Mouse (Mus musculus) neural tube, embryonic 12.5 days (tissue): Measurements from ENCODE around the gene Plxdc1. TPM values are rescaled to one million over a fixed set of nuclear protein-coding genes. Genes with fewer than 3 reads are reported as not detected.
A peak's percentile ranks its signal among the peaks of the same experiment; 100 is the strongest.

Experiments
- ATAC-seq: fragments of 200-750 bp; cut with Nextera tagmentation; 2 replicates; pipeline ENCODE4 v1.8.0; 2017; ENCODE audit warnings: low read depth, mild to moderate bottlenecking, moderate TSS enrichment, moderate library complexity; ENCODE audit not compliant: low FRiP score
- H3K27ac ChIP-seq: fragments of 300-500 bp; sonication (generic); 2 replicates; pipeline ENCODE4 v1.5.1; 2016
- H3K27me3 ChIP-seq: fragments of 300-500 bp; sonication (generic); replicated peaks from 2 replicates; pipeline ENCODE4 v1.6.1; 2016; ENCODE audit warnings: mild to moderate bottlenecking
- H3K36me3 ChIP-seq: fragments of 300-500 bp; sonication (generic); 2 replicates; pipeline ENCODE4 v1.6.1; 2016; ENCODE audit warnings: mild to moderate bottlenecking
- H3K4me1 ChIP-seq: fragments of 300-500 bp; sonication (generic); 2 replicates; pipeline ENCODE4 v1.6.1; 2016
- H3K4me2 ChIP-seq: fragments of 300-500 bp; sonication (generic); replicated peaks from 2 replicates; pipeline ENCODE4 v1.6.1; 2016; ENCODE audit warnings: mild to moderate bottlenecking
- H3K4me3 ChIP-seq: fragments of 300-500 bp; sonication (generic); 2 replicates; pipeline ENCODE4 v1.5.1; 2016
- H3K9ac ChIP-seq: fragments of 300-500 bp; sonication (generic); 2 replicates; pipeline ENCODE4 v1.6.1; 2016; ENCODE audit warnings: mild to moderate bottlenecking
- H3K9me3 ChIP-seq: fragments of 300-500 bp; sonication (generic); 2 replicates; pipeline ENCODE4 v1.6.1; 2016; ENCODE audit warnings: mild to moderate bottlenecking
- WGBS: fragments of 180-500 bp; shearing (Covaris S2); methylation state at CpG from one replicate; pipeline ENCODE4 v1.1.7; 2016; 5-methylcytosine and 5-hydroxymethylcytosine counted together
- polyA plus RNA-seq: library from polyadenylated mRNA; unstranded; fragments of >200 nt; fragmentation: Nextera tagmentation; extraction: Ambion mirVana; gene quantifications from 2 replicates; pipeline ENCODE4 v1.2.1, GENCODE M21; 2016

The Plxdc1 gene
- polyA plus RNA-seq, 1 experiment from 2014 or later = 0.24 TPM

DNA sequence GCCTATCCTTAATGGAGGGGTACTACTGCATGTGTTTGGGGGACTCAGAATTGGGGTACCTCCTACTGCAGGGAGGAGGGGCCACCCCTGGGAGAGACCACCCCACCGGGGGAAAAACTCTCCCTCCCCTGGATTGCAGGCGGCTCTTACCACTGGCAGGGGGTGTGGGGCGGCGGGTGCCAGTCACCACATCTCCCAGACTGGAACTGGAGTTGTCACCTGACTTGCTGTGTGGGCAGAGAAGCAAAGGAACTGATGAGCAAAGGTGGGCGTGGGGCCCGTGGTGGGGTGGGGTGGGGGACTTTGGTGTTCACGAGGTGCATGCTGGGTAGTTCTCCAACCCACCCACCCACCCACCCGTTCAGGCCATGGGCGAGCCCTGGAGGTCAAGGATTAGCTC is 25.5 kb upstream of the Plxdc1 start:
- Histone ChIP-seq H3K36me3 (peaks cover 83% of the 10 kb centered on the region), H3K4me3 (no peak overlapping the region)
- 76% methylated on average over 9 of the region's 9 CpGs for WGBS

DNA sequence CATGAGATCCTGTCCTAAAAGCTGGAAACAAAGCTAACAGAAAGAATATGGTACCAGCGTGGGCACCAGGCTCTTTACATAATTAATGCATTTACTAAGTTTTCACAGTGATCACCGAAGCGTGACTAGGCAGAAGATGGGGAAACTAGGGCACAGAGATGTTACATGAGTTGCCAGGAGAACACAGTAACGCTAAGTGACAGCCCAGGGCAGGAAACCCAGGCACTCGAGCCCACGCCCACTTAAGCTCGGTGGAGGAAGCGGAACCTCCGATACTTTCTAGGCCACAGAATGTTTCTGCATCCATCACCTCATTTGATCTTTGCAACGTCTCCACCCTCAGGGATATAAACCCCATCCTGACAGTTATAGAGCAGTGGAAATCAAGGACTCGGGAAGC is 21.8 kb upstream of the Plxdc1 start:
- ATAC-seq = no peak
- H3K9me3 ChIP-seq = no peaks in the 10 kb centered on the region
- no peak overlapping the region for H3K4me2 ChIP-seq
- no peak overlapping the region for H3K9ac ChIP-seq
- H3K27ac ChIP-seq = no peak overlapping the region
- 91% methylated on average over 11 of the region's 11 CpGs for WGBS
- peaks cover 82% of the 10 kb centered on the region for H3K36me3 ChIP-seq
- H3K4me1 ChIP-seq = peaks cover 7% of the 10 kb centered on the region; the same call in 1 of the 2 replicates
- H3K27me3 ChIP-seq = 0 out of 2 replicates have a peak, but pooled peaks cover 2% of the 10 kb centered on the region
- H3K4me3 ChIP-seq = no peak overlapping the region

More for the DNA sequence above, 25.5 kb upstream of the Plxdc1 start:
- H3K27ac ChIP-seq = no peak overlapping the region
- H3K4me1 ChIP-seq = no peaks in the 10 kb centered on the region
- no peak overlapping the region for H3K9ac ChIP-seq
- H3K27me3 ChIP-seq = no peaks in the 10 kb centered on the region
- no peaks in the 10 kb centered on the region for H3K9me3 ChIP-seq
- ATAC-seq = no peak
- H3K4me2 ChIP-seq = no peak overlapping the region

DNA sequence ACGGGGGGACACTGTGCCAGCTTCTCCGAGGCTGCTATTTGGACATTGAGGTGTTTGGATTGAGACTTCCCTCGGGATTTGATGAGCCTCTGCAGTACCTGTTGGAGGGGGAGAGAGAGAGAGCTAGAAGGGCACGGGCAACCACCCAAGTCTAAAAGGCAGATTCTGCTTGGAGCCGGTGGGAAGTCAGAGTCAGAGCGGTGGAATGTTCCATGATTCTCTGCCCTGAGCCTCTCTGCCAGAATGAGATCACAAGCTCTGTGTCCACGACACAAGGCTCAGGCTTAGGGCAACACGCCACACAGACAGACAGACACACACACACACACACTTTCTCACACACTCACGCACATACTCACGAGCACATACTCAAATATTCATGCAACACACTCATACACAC is 19.4 kb upstream of the Plxdc1 start:
- peaks cover 18% of the 10 kb centered on the region for H3K27me3 ChIP-seq
- WGBS = 85% methylated on average over 10 of the region's 10 CpGs
- no peak overlapping the region for H3K4me3 ChIP-seq
- no peak overlapping the region for H3K27ac ChIP-seq
- H3K4me2 ChIP-seq = no peak overlapping the region
- H3K36me3 ChIP-seq = peaks cover 66% of the 10 kb centered on the region
- ATAC-seq = no peak
- H3K9ac ChIP-seq = no peak overlapping the region
- peaks cover 22% of the 10 kb centered on the region for H3K4me1 ChIP-seq
- no peaks in the 10 kb centered on the region for H3K9me3 ChIP-seq

DNA sequence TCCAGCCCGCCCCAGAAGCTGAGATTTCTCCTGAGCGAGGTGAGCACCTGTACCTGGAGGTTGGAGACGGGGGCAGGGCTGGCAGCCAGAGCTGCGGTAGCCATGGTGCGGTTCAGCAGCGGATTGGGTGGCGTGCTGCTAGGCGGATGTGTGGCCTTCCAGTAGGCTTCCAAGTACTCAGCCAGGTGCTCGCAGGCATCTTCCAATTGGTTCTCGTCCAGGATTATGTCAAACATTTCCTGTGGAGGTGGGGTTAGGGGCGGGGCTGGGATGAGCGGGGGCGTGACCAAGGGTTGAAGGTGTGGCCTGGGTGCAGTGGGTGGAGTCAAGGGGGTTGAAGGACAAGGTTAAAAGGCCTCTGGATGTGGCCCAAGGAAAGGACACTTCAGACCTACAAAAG is 18.8 kb upstream of the Plxdc1 start:
- peaks cover 22% of the 10 kb centered on the region for H3K4me1 ChIP-seq
- no peaks in the 10 kb centered on the region for H3K9me3 ChIP-seq
- WGBS = 56% methylated on average over 13 of the region's 13 CpGs
- H3K27ac ChIP-seq = no peak overlapping the region
- no peak overlapping the region for H3K9ac ChIP-seq
- H3K27me3 ChIP-seq = peaks cover 18% of the 10 kb centered on the region
- no peak overlapping the region for H3K4me3 ChIP-seq
- no peak for ATAC-seq
- H3K36me3 ChIP-seq = peaks cover 60% of the 10 kb centered on the region
- no peak overlapping the region for H3K4me2 ChIP-seq

DNA sequence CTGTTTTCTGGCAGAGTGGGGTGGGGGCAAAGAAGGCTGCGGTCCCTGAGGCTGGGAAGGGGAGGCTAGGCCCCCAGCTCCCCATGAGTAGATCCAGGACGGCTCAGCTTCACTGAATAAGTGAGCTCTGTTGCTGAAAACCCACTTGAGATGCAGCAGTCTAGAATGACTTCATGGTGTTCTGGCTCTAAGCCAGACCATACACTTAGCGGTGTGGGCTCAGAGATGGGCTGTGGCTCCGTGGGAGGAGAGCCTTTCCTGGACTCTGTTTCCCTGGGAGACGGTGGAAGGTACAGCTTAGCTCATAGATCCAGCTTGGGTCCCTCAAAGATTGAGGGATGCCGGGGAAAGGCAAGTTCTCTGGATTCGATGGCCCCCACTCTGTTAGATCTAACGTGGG is 17.9 kb upstream of the Plxdc1 start:
- H3K9ac ChIP-seq = no peak overlapping the region
- H3K36me3 ChIP-seq = peaks cover 51% of the 10 kb centered on the region
- peaks cover 18% of the 10 kb centered on the region for H3K27me3 ChIP-seq
- H3K9me3 ChIP-seq = no peaks in the 10 kb centered on the region
- H3K27ac ChIP-seq = no peak overlapping the region
- 84% methylated on average over 8 of the region's 8 CpGs for WGBS
- no peak overlapping the region for H3K4me3 ChIP-seq
- peaks cover 22% of the 10 kb centered on the region for H3K4me1 ChIP-seq
- no peak for ATAC-seq
- H3K4me2 ChIP-seq = no peak overlapping the region

DNA sequence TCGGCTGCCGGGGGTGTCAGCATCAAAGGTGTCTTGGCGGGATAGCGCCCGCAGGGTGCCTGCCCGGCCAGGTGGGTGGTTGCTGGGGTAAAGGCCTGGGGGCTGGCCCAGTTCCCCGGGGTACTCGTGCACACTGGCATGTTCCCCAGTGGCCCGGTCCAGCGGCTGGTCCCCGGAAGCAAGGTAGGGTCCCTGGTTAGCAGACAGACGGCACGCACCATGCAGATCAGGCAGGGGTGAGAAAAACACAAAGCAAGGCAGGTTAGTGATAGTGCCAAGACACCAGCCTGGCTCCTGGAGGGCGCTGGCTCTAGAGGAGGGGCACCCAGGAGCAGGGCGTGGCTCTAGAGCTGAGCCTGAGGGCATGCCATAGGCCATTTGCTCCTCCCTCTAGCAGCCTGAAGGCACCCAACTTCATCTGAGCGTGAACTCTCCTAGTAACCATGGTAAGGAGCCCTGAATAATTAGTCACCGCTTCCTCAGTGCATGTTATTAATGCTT is 17.0 kb upstream of the Plxdc1 start:
- Histone ChIP-seq H3K27me3 (peaks cover 18% of the 10 kb centered on the region), H3K27ac (no peak overlapping the region), H3K36me3 (peaks cover 42% of the 10 kb centered on the region), H3K9me3 (no peaks in the 10 kb centered on the region), H3K4me3 (no peak overlapping the region), H3K4me1 (peaks cover 22% of the 10 kb centered on the region), H3K4me2 (peak overlapping the region; percentile 43), H3K9ac (0 out of 2 replicates have a peak overlapping the region, but pooled peaks have one; percentile 26)
- WGBS = 33% methylated on average over 17 of the region's 17 CpGs
- ATAC-seq = no peak

DNA sequence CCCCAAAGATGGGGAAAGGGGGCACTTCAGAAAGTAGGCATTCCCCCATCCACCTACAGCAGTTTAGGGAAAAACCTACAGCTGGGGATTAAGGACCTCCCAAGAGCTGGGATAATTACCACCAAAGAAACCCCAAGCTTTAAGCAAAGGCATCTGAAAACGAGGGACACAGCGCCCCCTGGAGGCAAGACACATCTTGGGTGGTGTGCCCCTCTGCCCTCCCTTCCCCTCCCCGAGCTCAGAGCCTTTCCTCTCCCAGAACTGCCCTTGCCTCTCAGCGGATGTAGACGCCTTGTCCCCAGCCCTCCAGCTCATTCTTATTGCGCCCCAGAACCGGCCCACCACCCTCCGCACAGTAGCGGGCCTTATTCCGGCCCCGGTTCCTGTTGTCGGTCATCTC is 16.4 kb upstream of the Plxdc1 start:
- Histone ChIP-seq H3K27ac (no peak overlapping the region), H3K4me3 (no peak overlapping the region; the same call in 1 of the 2 replicates), H3K36me3 (peaks cover 37% of the 10 kb centered on the region), H3K27me3 (peaks cover 18% of the 10 kb centered on the region), H3K9ac (no peak overlapping the region), H3K9me3 (no peaks in the 10 kb centered on the region), H3K4me2 (peak overlapping the region; percentile 43), H3K4me1 (peaks cover 22% of the 10 kb centered on the region)
- no peak for ATAC-seq
- WGBS = 6% methylated on average over 12 of the region's 12 CpGs

DNA sequence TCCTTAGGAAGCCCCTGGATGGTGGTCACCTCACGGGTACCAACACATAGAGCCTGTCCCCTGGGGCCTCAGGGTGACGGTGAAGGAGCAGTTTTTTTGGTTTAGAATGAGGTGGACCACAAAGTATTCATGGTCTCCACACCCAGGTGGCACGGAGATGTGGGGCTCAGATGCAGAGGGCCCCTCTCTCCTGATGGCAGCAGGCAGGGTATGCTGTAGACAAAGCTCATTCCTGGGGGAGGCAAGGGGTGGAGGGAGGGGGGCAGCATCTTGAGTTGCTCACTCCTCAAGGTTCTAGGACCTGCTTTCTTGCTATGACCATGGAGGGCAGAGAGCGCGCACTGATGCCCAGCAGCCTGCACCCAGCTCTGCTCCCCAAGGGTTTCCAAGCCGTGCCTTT is 15.7 kb upstream of the Plxdc1 start:
- Histone ChIP-seq H3K9me3 (no peaks in the 10 kb centered on the region), H3K27me3 (peaks cover 18% of the 10 kb centered on the region), H3K4me3 (no peak overlapping the region), H3K4me1 (peaks cover 22% of the 10 kb centered on the region), H3K9ac (no peak overlapping the region), H3K27ac (no peak overlapping the region), H3K36me3 (peaks cover 31% of the 10 kb centered on the region), H3K4me2 (no peak overlapping the region)
- 51% methylated on average over 6 of the region's 6 CpGs for WGBS
- no peak for ATAC-seq

DNA sequence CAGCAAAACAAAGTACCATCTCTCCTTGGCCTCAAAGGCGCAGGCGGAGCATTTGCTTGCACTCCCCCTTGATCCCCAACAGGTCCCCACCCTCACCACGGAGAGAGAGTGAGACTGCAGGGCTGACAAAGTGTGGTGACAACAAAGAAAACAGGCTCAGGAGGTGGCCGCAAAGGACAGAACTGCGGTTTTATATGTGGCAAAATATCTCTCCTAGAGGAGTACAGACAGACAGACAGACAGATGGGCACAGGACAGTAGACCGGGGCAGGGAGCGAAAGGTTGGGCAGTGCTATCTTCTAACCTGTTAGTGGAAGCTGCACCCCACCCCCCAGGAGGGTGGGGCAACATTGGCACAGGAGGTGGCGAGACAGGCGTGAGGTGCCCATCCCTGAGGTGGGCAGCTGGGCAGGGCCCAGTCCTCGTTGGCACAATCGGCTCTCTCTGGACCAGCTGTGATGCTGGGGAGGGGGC is 15.1 kb upstream of the Plxdc1 start:
- H3K36me3 ChIP-seq = peaks cover 28% of the 10 kb centered on the region
- H3K27me3 ChIP-seq = peaks cover 18% of the 10 kb centered on the region
- ATAC-seq = no peak
- H3K9ac ChIP-seq = no peak overlapping the region
- H3K4me3 ChIP-seq = no peak overlapping the region
- H3K4me1 ChIP-seq = peaks cover 22% of the 10 kb centered on the region
- 26% methylated on average over 11 of the region's 11 CpGs for WGBS
- H3K4me2 ChIP-seq = no peak overlapping the region
- H3K27ac ChIP-seq = no peak overlapping the region
- no peaks in the 10 kb centered on the region for H3K9me3 ChIP-seq

DNA sequence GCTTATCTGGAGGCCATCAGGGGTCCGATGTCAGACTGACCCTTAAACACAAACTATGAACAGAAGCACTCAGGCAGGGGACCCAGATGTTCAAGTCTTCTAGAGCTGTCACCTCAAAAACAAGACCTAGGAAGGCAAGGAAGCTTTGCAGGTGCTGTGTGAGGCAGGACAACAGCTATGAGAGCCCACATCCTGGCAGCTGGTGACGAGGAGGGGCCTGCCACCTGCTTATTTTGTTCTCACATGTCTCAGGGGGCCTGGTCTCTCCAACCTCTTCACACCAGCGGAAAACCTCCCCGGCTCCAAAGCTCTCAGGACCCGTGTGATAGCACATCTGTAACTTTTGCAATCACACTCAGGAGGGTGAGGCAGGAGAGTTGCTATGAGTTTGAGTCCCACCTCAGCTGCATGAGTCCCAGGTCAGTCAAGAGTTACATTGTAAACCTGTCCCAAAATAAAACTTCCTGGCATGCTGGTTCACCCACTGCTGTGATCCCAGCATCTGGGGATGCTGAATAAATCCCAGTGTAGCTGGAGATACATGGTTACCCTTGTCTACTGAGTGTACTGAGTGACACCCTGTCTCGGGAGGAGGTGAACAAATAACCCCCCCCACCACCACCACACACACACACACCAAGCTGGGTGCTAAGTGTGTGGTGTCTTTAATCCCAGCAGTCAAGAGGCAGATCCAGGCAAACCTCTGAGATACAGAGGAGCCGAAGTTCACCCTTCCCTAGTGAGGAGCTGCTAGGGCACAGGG is 14.3 kb upstream of the Plxdc1 start:
- Histone ChIP-seq H3K36me3 (peaks cover 23% of the 10 kb centered on the region), H3K9ac (no peak overlapping the region), H3K4me2 (no peak overlapping the region), H3K4me1 (peaks cover 27% of the 10 kb centered on the region), H3K9me3 (no peaks in the 10 kb centered on the region), H3K4me3 (no peak overlapping the region), H3K27me3 (peaks cover 18% of the 10 kb centered on the region), H3K27ac (no peak overlapping the region)
- ATAC-seq = no peak
- WGBS = 32% methylated on average over 7 of the region's 7 CpGs

DNA sequence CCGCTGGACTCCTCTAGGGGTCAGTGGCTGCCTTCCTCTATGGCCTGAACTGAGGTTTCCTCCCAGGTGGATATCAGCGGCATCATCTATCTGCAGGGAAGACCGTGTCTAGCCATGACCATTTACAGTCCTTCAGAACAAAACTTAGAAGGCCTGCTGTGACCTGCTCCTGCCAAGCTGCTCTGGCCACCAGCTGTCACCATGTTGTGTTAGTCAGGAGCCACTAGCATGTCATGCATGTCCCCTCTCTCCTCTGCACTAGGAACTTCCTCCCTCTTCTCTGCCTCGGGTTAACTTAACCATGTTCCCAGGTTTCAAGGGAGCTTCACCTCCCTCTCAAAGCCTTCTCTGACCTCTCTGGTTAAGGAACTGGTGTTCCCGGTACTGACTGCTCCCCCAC is 13.5 kb upstream of the Plxdc1 start:
- H3K9me3 ChIP-seq = no peaks in the 10 kb centered on the region
- H3K4me2 ChIP-seq = no peak overlapping the region
- no peak overlapping the region for H3K9ac ChIP-seq
- H3K36me3 ChIP-seq = peaks cover 14% of the 10 kb centered on the region
- 62% methylated on average over 5 of the region's 5 CpGs for WGBS
- peaks cover 35% of the 10 kb centered on the region for H3K4me1 ChIP-seq
- H3K4me3 ChIP-seq = no peak overlapping the region
- no peak overlapping the region for H3K27ac ChIP-seq
- peaks cover 18% of the 10 kb centered on the region for H3K27me3 ChIP-seq
- no peak for ATAC-seq

DNA sequence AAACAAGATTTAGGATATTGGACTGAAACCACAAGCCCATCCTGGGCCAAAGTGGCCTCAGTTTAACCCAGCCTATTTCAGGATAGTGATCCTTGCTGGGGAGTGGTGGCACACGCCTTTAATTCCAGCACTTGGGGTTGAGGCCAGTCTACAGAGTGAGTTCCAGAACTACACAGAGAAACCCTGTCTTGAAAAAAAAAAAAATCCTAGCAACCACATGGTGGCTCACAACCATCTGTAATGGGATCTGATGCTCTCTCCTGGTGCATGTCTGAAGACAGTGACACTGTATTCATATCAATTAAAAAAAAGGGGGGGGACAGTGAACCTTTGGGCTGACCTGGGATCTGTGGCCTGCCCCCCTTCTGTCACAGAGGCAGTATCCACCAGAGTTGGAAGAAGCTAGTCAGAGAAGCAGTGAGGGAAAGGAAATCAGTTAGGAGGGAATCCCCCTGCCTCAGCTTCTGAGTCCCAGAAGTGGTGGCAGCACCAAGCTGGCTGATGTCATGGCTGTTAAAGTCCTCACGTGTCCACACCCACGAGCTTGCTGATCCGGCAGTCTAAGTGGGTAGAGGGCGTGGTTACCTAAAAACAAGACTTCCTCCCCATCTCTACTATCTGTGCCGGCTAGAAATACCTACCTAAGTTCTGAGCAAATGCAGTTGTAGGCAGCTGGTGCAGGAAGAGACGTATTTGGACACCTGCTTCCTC is 12.8 kb upstream of the Plxdc1 start:
- H3K9me3 ChIP-seq = no peaks in the 10 kb centered on the region
- H3K4me3 ChIP-seq = no peak overlapping the region
- H3K4me2 ChIP-seq = no peak overlapping the region
- ATAC-seq = no peak
- peaks cover 34% of the 10 kb centered on the region for H3K4me1 ChIP-seq
- H3K36me3 ChIP-seq = peaks cover 9% of the 10 kb centered on the region; the same call in 1 of the 2 replicates
- H3K27ac ChIP-seq = no peak overlapping the region
- H3K9ac ChIP-seq = no peak overlapping the region
- WGBS = 63% methylated on average over 7 of the region's 7 CpGs
- H3K27me3 ChIP-seq = peaks cover 23% of the 10 kb centered on the region
